Mouse (Mus musculus): Measurements from ENCODE around the gene Cyp2c67. TPM values are rescaled to one million over a fixed set of nuclear protein-coding genes. Genes with fewer than 3 reads are reported as not detected.

The Cyp2c67 gene
- not detected for polyA plus RNA-seq (2014; fragmentation: Illumina TruSeq; extraction: RNeasy Lipid Tissue Mini Kit (QIAGEN cat#74804))

GRCm38 (mm10) chr19:39648938-39649337 is at the start of gene Cyp2c67:
Cyp2c67 (minus strand) TSS chr19:39649051.

Other genes starting within 250 kb of the Cyp2c67 start
- not detected for gene Cyp2c38, start 186.0 kb downstream of the Cyp2c67 start, polyA plus RNA-seq (2014; fragmentation: Illumina TruSeq; extraction: RNeasy Lipid Tissue Mini Kit (QIAGEN cat#74804))
- gene Cyp2c39, start 138.2 kb downstream of the Cyp2c67 start, polyA plus RNA-seq (2014; fragmentation: Illumina TruSeq; extraction: RNeasy Lipid Tissue Mini Kit (QIAGEN cat#74804)) = not detected
- not detected for gene Cyp2c68, start 92.0 kb upstream of the Cyp2c67 start, polyA plus RNA-seq (2014; fragmentation: Illumina TruSeq; extraction: RNeasy Lipid Tissue Mini Kit (QIAGEN cat#74804))
- gene Cyp2c40, start 163.8 kb upstream of the Cyp2c67 start, polyA plus RNA-seq (2014; fragmentation: Illumina TruSeq; extraction: RNeasy Lipid Tissue Mini Kit (QIAGEN cat#74804)) = not detected
- not detected for gene Cyp2c69, start 237.7 kb upstream of the Cyp2c67 start, polyA plus RNA-seq (2014; fragmentation: Illumina TruSeq; extraction: RNeasy Lipid Tissue Mini Kit (QIAGEN cat#74804))